Mouse (Mus musculus) limb, embryonic 10.5 days (tissue): ENCODE data around the gene Calhm2. TPM values are rescaled to one million over a fixed set of nuclear protein-coding genes. Genes with fewer than 3 reads are reported as not detected.
A peak's percentile ranks its signal among the peaks of the same experiment; 100 is the strongest.
"Not testable (repeated sequence)": the region's sequence is repeated elsewhere in the genome, so short reads cannot be mapped to it uniquely, and the experiment has no call there.

Experiments
- DNase-seq: peaks from one replicate; pipeline ENCODE4 v3.0.0-alpha.2; 2017; ENCODE audit warnings: low spot score
- H3K27ac ChIP-seq: fragments of 300-500 bp; sonication (generic); 2 replicates; pipeline ENCODE4 v1.5.1; 2016; ENCODE audit warnings: mild to moderate bottlenecking
- H3K27me3 ChIP-seq: fragments of 300-500 bp; sonication (generic); 2 replicates; pipeline ENCODE4 v1.6.1; 2016; ENCODE audit warnings: low read depth, mild to moderate bottlenecking; ENCODE audit not compliant: poor library complexity, severe bottlenecking
- H3K36me3 ChIP-seq: fragments of 300-500 bp; sonication (generic); 2 replicates; pipeline ENCODE4 v1.6.1; 2016; ENCODE audit warnings: mild to moderate bottlenecking, moderate library complexity
- H3K4me1 ChIP-seq: fragments of 300-500 bp; sonication (generic); 2 replicates; pipeline ENCODE4 v1.6.1; 2016
- H3K4me3 ChIP-seq: fragments of 300-500 bp; sonication (generic); 2 replicates; pipeline ENCODE4 v1.5.1; 2016; ENCODE audit warnings: mild to moderate bottlenecking, moderate library complexity
- H3K9me3 ChIP-seq: fragments of 300-500 bp; sonication (generic); replicated peaks from 2 replicates; pipeline ENCODE4 v1.6.1; 2016; ENCODE audit warnings: mild to moderate bottlenecking
- WGBS: fragments of 180-500 bp; shearing (Covaris S2); methylation state at CpG from one replicate; pipeline ENCODE4 v1.1.7; 2016; 5-methylcytosine and 5-hydroxymethylcytosine counted together
- polyA plus RNA-seq: library from polyadenylated mRNA; unstranded; fragments of >200 nt; fragmentation: Nextera tagmentation; extraction: Ambion mirVana; gene quantifications from 2 replicates; pipeline ENCODE4 v1.2.1, GENCODE M21; 2016

Calhm2 gene
- polyA plus RNA-seq, 1 experiment from 2014 or later: 3.7 TPM

DNA sequence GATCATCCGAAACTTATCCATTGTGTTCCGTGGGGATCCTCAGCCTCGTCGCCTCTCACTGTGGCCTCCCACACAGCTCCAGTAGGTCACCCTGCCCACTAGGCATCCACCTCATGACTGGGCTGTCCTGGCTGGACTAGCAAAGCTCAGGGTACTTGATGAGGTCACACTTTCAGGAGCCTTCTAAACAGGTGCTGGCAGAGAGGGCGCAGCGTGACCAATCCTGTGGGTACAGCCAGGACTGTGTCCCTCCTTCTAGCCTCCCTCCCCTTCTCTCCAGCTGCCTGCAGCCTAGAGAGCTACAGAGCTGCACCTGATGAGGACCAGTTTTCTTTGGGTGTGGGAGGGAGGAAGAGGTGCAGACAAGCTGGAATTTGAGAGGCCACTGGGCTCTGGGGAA, 6.1 kb upstream of the Calhm2 start, which contains the start of gene Calhm1:
TSS of gene Calhm1 (minus strand) at position 101 of the 400 bp plus-strand sequence.
- WGBS: 89% methylated on average over 6 of the region's 6 CpGs
- H3K9me3 ChIP-seq: no peaks in the 10 kb centered on the region
- H3K4me3 ChIP-seq: no peak within 1 kb of the TSS
- no peak for DNase-seq
- H3K27ac ChIP-seq: no peak within 1 kb of the TSS; the same call in 1 of the 2 replicates
- H3K36me3 ChIP-seq: no peaks in the 10 kb centered on the region
- H3K4me1 ChIP-seq: peaks cover 11% of the 10 kb centered on the region; the same call in 1 of the 2 replicates
- H3K27me3 ChIP-seq: peaks cover 9% of the 10 kb centered on the region

GRCm38 (mm10) chr19:47142438-47142837, 4.3 kb upstream of the Calhm2 start:
- no peaks in the 10 kb centered on the region for H3K36me3 ChIP-seq
- no peaks in the 10 kb centered on the region for H3K9me3 ChIP-seq
- H3K4me3 ChIP-seq: no peak overlapping the region
- H3K27ac ChIP-seq: no peak overlapping the region
- DNase-seq: no peak
- peaks cover 21% of the 10 kb centered on the region for H3K27me3 ChIP-seq
- 83% methylated on average over 6 of the region's 6 CpGs for WGBS
- H3K4me1 ChIP-seq: peaks cover 22% of the 10 kb centered on the region

DNA sequence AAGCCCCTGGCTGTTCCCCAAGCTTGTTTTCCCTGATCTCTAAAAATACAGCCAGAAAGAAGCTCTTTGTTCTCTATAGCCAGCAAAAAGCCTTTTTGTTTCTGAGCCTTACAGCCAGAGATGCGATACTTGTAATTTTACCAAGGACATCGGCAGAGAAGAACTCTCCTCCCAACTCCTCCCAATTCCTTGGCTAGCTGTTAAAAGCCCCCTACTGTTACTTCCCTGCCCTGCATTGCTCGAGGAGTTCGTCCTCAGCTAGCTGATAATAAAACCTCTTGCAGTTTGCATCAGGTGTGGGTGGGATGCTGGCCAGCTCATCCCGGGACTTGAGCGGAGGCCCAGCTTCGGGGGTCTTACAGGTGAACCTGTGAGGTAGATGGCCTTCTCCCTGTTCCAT, 1.5 kb upstream of the Calhm2 start:
- peaks cover 21% of the 10 kb centered on the region for H3K27me3 ChIP-seq
- H3K9me3 ChIP-seq, H3K36me3 ChIP-seq, DNase-seq, H3K27ac ChIP-seq, H3K4me3 ChIP-seq: not testable (repeated sequence)
- 25% methylated on average over 7 of the region's 7 CpGs for WGBS
- H3K4me1 ChIP-seq: peaks cover 31% of the 10 kb centered on the region

GRCm38 (mm10) chr19:47137051-47137581, 978 bp downstream of the Calhm2 start:
- H3K4me1 ChIP-seq: peaks cover 31% of the 10 kb centered on the region
- WGBS: 45% methylated on average over 6 of the region's 6 CpGs
- H3K4me3 ChIP-seq: peak overlapping the region; percentile 49
- H3K27me3 ChIP-seq: peaks cover 21% of the 10 kb centered on the region
- peak overlapping the region; percentile 86 for H3K27ac ChIP-seq
- H3K9me3 ChIP-seq: no peaks in the 10 kb centered on the region
- no peak for DNase-seq
- peaks cover 28% of the 10 kb centered on the region for H3K36me3 ChIP-seq

GRCm38 (mm10) chr19:47136170-47136569, 1.9 kb downstream of the Calhm2 start:
- Histone ChIP-seq H3K27me3 (peaks cover 21% of the 10 kb centered on the region), H3K4me1 (peaks cover 31% of the 10 kb centered on the region), H3K36me3 (peaks cover 37% of the 10 kb centered on the region), H3K27ac (no peak overlapping the region), H3K4me3 (no peak overlapping the region), H3K9me3 (no peaks in the 10 kb centered on the region)
- WGBS: 89% methylated on average over 5 of the region's 5 CpGs
- DNase-seq: no peak

DNA sequence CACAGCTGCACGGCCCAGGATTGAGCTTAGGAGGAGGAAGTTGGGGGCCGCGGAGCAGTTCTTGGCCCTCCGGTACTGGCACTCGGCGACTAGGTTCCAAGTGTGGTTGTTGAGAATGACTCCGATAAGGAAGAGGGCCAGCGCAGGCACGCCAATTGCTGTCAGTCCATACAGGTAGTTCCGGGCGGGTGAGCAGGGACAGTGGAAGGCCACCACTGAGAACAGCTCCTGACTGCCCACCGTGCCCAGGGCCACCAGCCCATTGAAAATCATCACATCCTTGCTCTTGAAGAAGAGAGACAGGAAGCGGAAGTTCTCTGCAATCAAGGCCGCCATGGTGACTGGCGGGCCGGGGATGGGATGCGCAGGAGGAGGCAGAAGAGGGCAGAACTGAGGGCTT, 2.5 kb downstream of the Calhm2 start:
- Histone ChIP-seq H3K27me3 (peaks cover 21% of the 10 kb centered on the region), H3K4me1 (peaks cover 31% of the 10 kb centered on the region), H3K9me3 (no peaks in the 10 kb centered on the region), H3K36me3 (peaks cover 43% of the 10 kb centered on the region), H3K4me3 (no peak overlapping the region), H3K27ac (no peak overlapping the region)
- DNase-seq: no peak
- WGBS: 90% methylated on average over 17 of the region's 17 CpGs

DNA sequence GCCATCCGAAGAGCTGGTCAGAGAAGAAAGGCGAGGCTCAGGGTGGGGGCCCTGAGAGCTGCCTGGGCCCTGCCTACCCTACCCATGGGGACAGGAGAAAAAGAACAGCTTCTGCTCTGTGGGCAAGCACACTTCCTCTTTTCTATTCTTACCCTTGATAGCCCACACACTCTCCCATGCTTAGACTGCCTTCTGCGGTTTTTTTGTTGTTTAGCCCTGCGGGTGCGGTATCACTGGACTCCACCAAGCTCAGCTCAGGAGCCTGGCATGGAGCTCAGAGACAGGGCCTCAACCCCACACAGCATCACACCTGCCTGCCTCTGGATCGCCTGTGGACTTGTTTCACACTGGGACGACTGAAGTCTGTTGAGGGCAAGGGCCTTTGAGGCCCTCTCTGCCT, 4.9 kb downstream of the Calhm2 start:
- Histone ChIP-seq H3K27ac (no peak overlapping the region), H3K36me3 (peaks cover 67% of the 10 kb centered on the region), H3K4me1 (peaks cover 16% of the 10 kb centered on the region), H3K4me3 (no peak overlapping the region), H3K9me3 (no peaks in the 10 kb centered on the region), H3K27me3 (peaks cover 1% of the 10 kb centered on the region)
- no peak for DNase-seq
- 93% methylated on average over 7 of the region's 7 CpGs for WGBS

- Histone ChIP-seq H3K27ac (no peak overlapping the region), H3K36me3 (peaks cover 93% of the 10 kb centered on the region), H3K9me3 (no peaks in the 10 kb centered on the region), H3K27me3 (no peaks in the 10 kb centered on the region), H3K4me3 (no peak overlapping the region), H3K4me1 (no peaks in the 10 kb centered on the region)
- no peak for DNase-seq
- 97% methylated on average over 15 of the region's 15 CpGs for WGBS
These were observed 7.5 kb downstream of the Calhm2 start for GRCm38 (mm10) chr19:47130551-47131125.

GRCm38 (mm10) chr19:47128835-47129234, 9.3 kb downstream of the Calhm2 start:
- H3K4me3 ChIP-seq: no peak overlapping the region
- H3K9me3 ChIP-seq: no peaks in the 10 kb centered on the region
- no peak for DNase-seq
- 90% methylated on average over 11 of the region's 11 CpGs for WGBS
- H3K36me3 ChIP-seq: peaks cover 100% of the 10 kb centered on the region
- H3K4me1 ChIP-seq: no peaks in the 10 kb centered on the region
- no peaks in the 10 kb centered on the region for H3K27me3 ChIP-seq
- no peak overlapping the region for H3K27ac ChIP-seq

DNA sequence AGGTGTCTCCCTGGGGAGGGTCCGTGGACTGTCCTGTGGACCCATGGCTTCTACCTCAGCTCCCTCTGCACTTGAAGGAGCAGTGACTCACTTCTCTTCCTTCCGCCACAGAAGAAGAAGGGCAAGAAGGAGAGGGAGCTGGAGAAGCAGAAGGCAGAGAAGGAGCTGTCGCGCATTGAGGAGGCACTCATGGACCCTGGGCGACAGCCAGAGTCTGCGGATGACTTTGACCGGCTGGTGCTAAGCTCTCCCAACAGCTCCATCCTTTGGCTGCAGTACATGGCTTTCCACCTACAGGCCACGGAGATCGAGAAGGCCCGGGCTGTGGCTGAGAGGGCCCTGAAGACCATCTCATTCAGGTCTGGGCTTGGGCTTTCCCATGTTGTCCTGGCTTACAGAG, 9.9 kb downstream of the Calhm2 start:
- H3K27me3 ChIP-seq: no peaks in the 10 kb centered on the region
- WGBS: 96% methylated on average over 10 of the region's 10 CpGs
- no peak for DNase-seq
- H3K36me3 ChIP-seq: peaks cover 98% of the 10 kb centered on the region
- H3K4me1 ChIP-seq: no peaks in the 10 kb centered on the region
- no peaks in the 10 kb centered on the region for H3K9me3 ChIP-seq
- no peak overlapping the region for H3K4me3 ChIP-seq
- H3K27ac ChIP-seq: no peak overlapping the region

- peak; percentile 59 for DNase-seq
- 22% methylated on average over 2 of the region's 2 CpGs for WGBS
These were observed 15.3 kb downstream of the Calhm2 start for GRCm38 (mm10) chr19:47122802-47123201.

DNA sequence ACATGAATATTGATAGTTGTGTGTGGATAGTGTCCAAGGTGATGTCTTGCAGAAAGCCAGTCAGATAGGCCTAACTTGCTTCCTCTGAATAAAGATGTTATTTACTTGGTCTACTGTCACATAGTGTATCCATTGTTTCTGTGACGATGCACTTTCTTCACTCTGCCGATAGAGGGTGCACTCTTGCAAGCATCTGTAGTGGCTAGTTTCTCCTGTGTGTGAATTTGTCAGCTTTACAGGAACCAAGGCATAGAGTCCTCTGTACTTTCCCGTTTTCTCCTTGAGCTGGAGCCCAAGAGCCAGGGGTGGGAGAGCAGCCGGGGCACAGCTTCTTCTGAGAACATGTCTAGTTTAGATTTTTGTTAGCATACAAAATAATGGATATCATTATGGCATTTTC, 17.0 kb downstream of the Calhm2 start:
- Histone ChIP-seq H3K36me3 (peaks cover 87% of the 10 kb centered on the region), H3K27me3 (no peaks in the 10 kb centered on the region), H3K9me3 (no peaks in the 10 kb centered on the region), H3K27ac (no peak overlapping the region), H3K4me3 (no peak overlapping the region), H3K4me1 (no peaks in the 10 kb centered on the region)
- no peak for DNase-seq
- WGBS: 53% methylated on average over 4 of the region's 4 CpGs

More at GRCm38 (mm10) chr19:47122802-47123201, 15.3 kb downstream of the Calhm2 start:
- peaks cover 87% of the 10 kb centered on the region for H3K36me3 ChIP-seq
- H3K9me3 ChIP-seq: no peaks in the 10 kb centered on the region
- H3K27ac ChIP-seq: no peak overlapping the region
- no peaks in the 10 kb centered on the region for H3K4me1 ChIP-seq
- H3K4me3 ChIP-seq: no peak overlapping the region
- no peaks in the 10 kb centered on the region for H3K27me3 ChIP-seq

DNA sequence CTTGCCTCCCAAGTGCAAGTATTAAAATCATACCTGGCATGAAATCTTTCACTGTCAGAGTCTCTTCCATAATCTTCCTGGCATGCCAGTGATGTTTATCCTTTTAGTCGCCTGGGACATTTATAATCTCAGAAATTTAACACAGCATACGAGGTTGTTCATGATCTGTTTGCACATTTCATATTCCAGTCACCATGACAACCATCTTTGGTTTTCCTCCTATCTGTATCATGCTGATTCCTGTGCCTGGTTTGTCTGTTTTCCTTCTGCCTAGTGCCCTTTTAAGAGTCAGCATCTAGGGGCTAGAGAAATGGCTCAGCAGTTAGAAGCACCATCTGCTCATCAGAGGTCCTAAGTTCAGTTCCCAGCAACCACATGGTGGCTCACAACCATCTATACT, 19.5 kb downstream of the Calhm2 start:
- Histone ChIP-seq H3K27ac (no peak overlapping the region), H3K4me3 (no peak overlapping the region), H3K4me1 (no peaks in the 10 kb centered on the region), H3K9me3 (no peaks in the 10 kb centered on the region), H3K36me3 (peaks cover 87% of the 10 kb centered on the region), H3K27me3 (no peaks in the 10 kb centered on the region)
- no peak for DNase-seq
- 91% methylated on average over 2 of the region's 2 CpGs for WGBS
